Mouse (Mus musculus) heart, adult 2 months (tissue): Measurements from ENCODE around the gene Zfp280b. TPM values are rescaled to one million over a fixed set of nuclear protein-coding genes. Genes with fewer than 3 reads are reported as not detected.
A peak's percentile ranks its signal among the peaks of the same experiment; 100 is the strongest.

Experiments
- DNase-seq, 2 experiments: peaks; one replicate each; pipeline ENCODE4 v3.0.0; 2021
- H3K27ac ChIP-seq: fragments of 200-600 bp; 2 replicates; pipeline ENCODE4 v1.8.1; 2022
- H3K27me3 ChIP-seq: fragments of 200-500 bp; 2 replicates; pipeline ENCODE4 v1.6.1; 2012; ENCODE audit warnings: mild to moderate bottlenecking, low read length, inconsistent platforms, mixed read lengths; ENCODE audit not compliant: control insufficient read depth, insufficient read depth
- H3K36me3 ChIP-seq: fragments of 200-500 bp; 2 replicates; pipeline ENCODE4 v1.6.1; 2012; ENCODE audit warnings: low read length, inconsistent platforms; ENCODE audit not compliant: control insufficient read depth, insufficient read depth
- H3K4me1 ChIP-seq: fragments of 200-500 bp; 2 replicates; pipeline ENCODE4 v1.6.1; 2011; ENCODE audit warnings: low read length; ENCODE audit not compliant: control insufficient read depth, insufficient read depth
- H3K4me3 ChIP-seq: fragments of 200-600 bp; 2 replicates; pipeline ENCODE4 v1.8.1; 2022
- H3K79me2 ChIP-seq: fragments of 200-500 bp; replicated peaks from 2 replicates; pipeline ENCODE4 v1.6.1; 2012; ENCODE audit warnings: mild to moderate bottlenecking, inconsistent platforms, low read length, moderate library complexity, mixed read lengths; ENCODE audit not compliant: control insufficient read depth, insufficient read depth
- H3K9ac ChIP-seq: fragments of 200-500 bp; 2 replicates; pipeline ENCODE4 v1.6.1; 2012; ENCODE audit warnings: low read depth, mild to moderate bottlenecking, control low read depth, inconsistent platforms, low read length, mixed read lengths
- CTCF ChIP-seq: fragments of 200-600 bp; IDR thresholded peaks from 2 replicates; pipeline ENCODE4 v1.8.1; 2022; ENCODE audit warnings: antibody characterized with exemption, mild to moderate bottlenecking, moderate library complexity
- EP300 ChIP-seq: fragments of 200-500 bp; IDR thresholded peaks from 2 replicates; pipeline ENCODE4 v1.6.1; 2011; ENCODE audit warnings: low read depth, low read length, control low read depth; ENCODE audit not compliant: insufficient read depth
- POLR2A ChIP-seq: fragments of 200-500 bp; IDR thresholded peaks from 2 replicates; pipeline ENCODE4 v1.6.1; 2011; ENCODE audit warnings: mild to moderate bottlenecking, low read depth, low read length, control low read depth; ENCODE audit not compliant: insufficient read depth
- WGBS: fragments of 180-500 bp; shearing (Covaris S2); methylation state at CpG from one replicate; pipeline ENCODE4 v1.1.7; 2018; 5-methylcytosine and 5-hydroxymethylcytosine counted together
- intact Hi-C: fragments of 180-260 bp; cut with DNase I; formaldehyde crosslinking; loops from one replicate; pipeline ENCODE4 v1.15.1; 2025
- polyA plus RNA-seq: library from polyadenylated mRNA; depleted of rRNA; stranded (reverse); fragments of >200 nt; gene quantifications from 2 replicates; pipeline ENCODE4 v1.2.3, GENCODE M21; 2012
- total RNA-seq, 2 experiments: library from RNA; stranded (reverse); gene quantifications; 2 replicates each; pipeline ENCODE4 v1.2.3; 2021

Gene Zfp280b
- total and polyA plus RNA-seq, 3 experiments, result 3.7 to 6.7 (median 5.0) TPM

DNA sequence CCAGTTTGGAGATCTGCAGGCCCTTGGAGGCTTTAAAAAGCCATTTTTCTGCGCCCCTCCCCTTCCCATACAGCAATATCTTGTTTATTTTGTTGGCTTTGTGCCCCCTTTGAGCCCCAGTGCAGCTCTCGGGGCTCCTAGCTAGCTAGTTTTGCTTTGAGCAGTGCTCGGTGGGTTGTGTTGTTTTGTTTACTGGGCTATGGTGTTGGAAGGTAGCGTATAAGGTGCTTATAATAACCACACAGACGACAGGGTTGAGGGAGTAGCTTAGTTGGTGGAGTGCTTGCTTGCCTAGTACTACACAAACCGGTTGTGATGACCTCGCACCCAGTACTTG, 637 bp downstream of the Zfp280b start:
- Histone ChIP-seq H3K4me3 (peak overlapping the region; percentile 90), H3K4me1 (peaks cover 2% of the 10 kb centered on the region; the same call in 1 of the 2 replicates), H3K27me3 (no peaks in the 10 kb centered on the region), H3K36me3 (peaks cover 3% of the 10 kb centered on the region), H3K79me2 (peaks cover 9% of the 10 kb centered on the region), H3K27ac (peak overlapping the region; percentile 83), H3K9ac (peak overlapping the region; percentile 91)
- DNase-seq, result no peak
- intact Hi-C loops, result loop anchor here (10.0 kb wide), 1 partner anchor 138 kb away; the partner anchor contains the start of gene Derl3
- TF ChIP-seq EP300 (no peak), POLR2A (no peak), CTCF (no peak)
- WGBS, result 21% methylated on average over 7 of the region's 7 CpGs

DNA sequence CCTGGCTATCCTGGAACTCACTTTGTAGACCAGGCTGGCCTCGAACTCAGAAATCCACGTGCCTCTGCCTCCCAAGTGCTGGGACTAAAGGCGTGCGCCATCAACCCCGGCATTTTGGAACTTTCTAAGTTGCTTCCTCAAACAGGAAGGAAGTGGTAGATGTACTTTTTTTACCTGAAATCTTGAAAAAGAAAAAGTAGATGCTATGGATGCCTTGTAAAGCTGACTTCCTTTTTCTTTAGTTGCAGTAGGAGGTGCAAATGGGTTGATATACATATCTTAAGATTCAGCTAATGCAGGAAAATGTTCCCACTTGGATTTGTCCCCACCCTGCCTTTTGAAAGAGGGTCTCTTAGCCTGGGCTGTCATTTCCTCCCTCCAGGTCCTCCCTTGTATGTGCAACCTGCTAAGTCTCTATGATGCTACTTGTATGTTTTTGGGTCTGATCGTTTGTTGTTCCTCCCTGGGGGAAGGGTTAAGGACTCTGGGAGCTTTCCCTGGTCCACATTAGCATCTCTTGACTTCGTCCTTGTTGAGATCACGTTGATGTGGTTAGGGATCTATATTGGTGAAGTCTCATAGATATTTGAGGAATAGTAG, 1.7 kb downstream of the Zfp280b start:
- no peak overlapping the region for H3K27ac ChIP-seq
- peaks cover 3% of the 10 kb centered on the region for H3K36me3 ChIP-seq
- 84% methylated on average over 8 of the region's 8 CpGs for WGBS
- H3K9ac ChIP-seq, result no peak overlapping the region
- no peak overlapping the region for H3K4me3 ChIP-seq
- TF ChIP-seq EP300 (no peak), POLR2A (no peak), CTCF (no peak)
- H3K4me1 ChIP-seq, result peaks cover 2% of the 10 kb centered on the region; the same call in 1 of the 2 replicates
- H3K27me3 ChIP-seq, result no peaks in the 10 kb centered on the region
- no peak for DNase-seq
- peaks cover 9% of the 10 kb centered on the region for H3K79me2 ChIP-seq
- intact Hi-C loops, result loop anchor here (10.0 kb wide), 1 partner anchor 139 kb away; the partner anchor contains the start of gene Derl3

DNA sequence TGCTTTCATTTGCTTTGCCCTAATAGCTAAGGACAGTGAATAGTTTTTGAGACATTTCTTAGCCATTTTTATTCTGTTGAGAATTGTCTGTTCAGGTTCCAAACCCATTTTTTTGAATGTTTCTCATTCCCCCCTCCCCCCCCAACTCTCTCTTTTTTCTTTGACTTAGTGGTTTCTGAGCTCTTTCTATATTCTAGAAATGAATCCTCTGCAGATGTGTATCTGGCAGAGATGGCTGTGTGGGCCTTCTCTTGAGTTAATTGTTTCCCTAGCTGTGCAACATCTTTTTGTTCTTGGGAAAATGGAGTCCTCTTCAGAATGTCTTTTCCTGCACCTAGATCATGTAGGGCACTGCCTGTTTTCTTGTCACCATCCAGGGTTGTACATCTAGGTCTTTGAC, 2.8 kb downstream of the Zfp280b start:
- Histone ChIP-seq H3K27ac (no peak overlapping the region), H3K9ac (no peak overlapping the region), H3K79me2 (peaks cover 9% of the 10 kb centered on the region), H3K4me3 (no peak overlapping the region), H3K36me3 (peaks cover 3% of the 10 kb centered on the region), H3K27me3 (no peaks in the 10 kb centered on the region), H3K4me1 (peaks cover 2% of the 10 kb centered on the region; the same call in 1 of the 2 replicates)
- DNase-seq, result no peak
- no peak for TF ChIP-seq EP300
- no peak for TF ChIP-seq POLR2A
- no peak for TF ChIP-seq CTCF
- intact Hi-C loops, result loop anchor here (10.0 kb wide), 1 partner anchor 140 kb away; the partner anchor contains the start of gene Derl3

DNA sequence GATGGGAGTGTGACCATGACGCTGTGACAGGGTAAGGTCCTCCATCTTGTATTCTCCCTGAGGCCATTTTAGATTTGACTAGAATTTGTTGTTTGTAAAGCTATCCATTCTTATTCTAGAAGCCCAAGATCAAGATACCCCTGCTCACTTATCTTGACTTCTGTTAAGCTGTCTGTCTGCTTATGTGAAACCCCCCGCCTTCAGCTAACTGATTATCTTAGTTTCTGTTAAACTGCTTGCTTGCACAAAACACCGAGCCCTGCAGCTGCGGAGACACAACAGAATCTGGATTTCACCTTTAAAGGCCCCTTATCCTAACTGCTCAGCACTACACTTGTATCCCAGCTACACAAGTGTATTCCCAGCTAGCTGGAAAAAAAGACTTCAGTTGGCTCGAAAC, 4.5 kb downstream of the Zfp280b start:
- H3K36me3 ChIP-seq, result peaks cover 3% of the 10 kb centered on the region
- H3K27ac ChIP-seq, result no peak overlapping the region
- DNase-seq, result no peak
- no peak for TF ChIP-seq EP300
- TF ChIP-seq CTCF, result no peak
- no peak for TF ChIP-seq POLR2A
- intact Hi-C loops, result loop anchor here (10.0 kb wide), 1 partner anchor 142 kb away; the partner anchor contains the start of gene Derl3
- peaks cover 2% of the 10 kb centered on the region; the same call in 1 of the 2 replicates for H3K4me1 ChIP-seq
- peaks cover 9% of the 10 kb centered on the region for H3K79me2 ChIP-seq
- 97% methylated on average over 5 of the region's 5 CpGs for WGBS
- no peak overlapping the region for H3K9ac ChIP-seq
- H3K4me3 ChIP-seq, result no peak overlapping the region
- H3K27me3 ChIP-seq, result no peaks in the 10 kb centered on the region

DNA sequence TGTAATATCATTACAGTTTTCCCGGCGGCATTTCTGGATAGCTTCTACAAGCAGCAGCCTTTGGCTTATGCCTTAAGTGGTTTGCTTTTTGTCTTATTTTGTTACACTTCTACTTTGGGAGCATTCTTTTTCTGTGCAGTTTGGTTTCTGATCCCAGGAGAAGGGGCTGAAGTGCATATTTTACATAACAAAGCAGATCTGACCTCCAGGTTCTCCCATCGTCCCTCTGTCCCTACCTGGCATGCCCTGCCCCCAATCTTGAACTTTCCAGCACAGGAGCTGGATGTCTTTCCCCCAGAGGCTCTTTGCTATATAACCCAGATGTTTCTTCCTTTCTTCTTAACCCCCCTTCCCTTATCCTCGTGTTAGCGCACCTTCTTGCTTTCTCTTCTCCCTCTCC, 12.9 kb downstream of the Zfp280b start:
- Histone ChIP-seq H3K79me2 (no peaks in the 10 kb centered on the region), H3K36me3 (no peaks in the 10 kb centered on the region), H3K4me1 (no peaks in the 10 kb centered on the region), H3K27ac (no peak overlapping the region), H3K4me3 (no peak overlapping the region), H3K9ac (no peak overlapping the region), H3K27me3 (no peaks in the 10 kb centered on the region)
- WGBS, result 54% methylated on average over 5 of the region's 5 CpGs
- TF ChIP-seq EP300 (no peak), POLR2A (no peak), CTCF (no peak)
- intact Hi-C loops, result no loop called here
- DNase-seq, result no peak

DNA sequence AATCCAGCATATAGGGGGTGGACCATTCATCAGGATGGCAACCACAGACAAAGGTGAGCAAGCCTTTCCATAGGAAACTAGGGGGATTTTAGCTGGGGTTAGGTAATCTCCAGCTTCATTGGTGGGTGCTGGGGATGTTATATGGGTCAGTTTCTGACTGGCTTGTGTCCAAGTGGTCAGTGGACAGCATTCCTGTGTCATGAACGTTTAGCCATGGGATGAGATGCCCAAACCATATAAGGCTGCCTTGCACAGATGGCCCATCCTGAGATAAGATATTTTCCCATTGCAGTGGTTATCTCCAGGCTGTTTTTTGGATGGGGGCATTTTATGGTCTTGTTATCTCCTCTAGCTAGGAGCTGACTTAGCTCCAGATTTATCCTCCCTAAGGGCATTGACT, 14.3 kb downstream of the Zfp280b start:
- Histone ChIP-seq H3K9ac (no peak overlapping the region), H3K27ac (no peak overlapping the region), H3K36me3 (no peaks in the 10 kb centered on the region), H3K4me1 (no peaks in the 10 kb centered on the region), H3K27me3 (no peaks in the 10 kb centered on the region), H3K4me3 (no peak overlapping the region), H3K79me2 (no peaks in the 10 kb centered on the region)
- TF ChIP-seq EP300 (no peak), POLR2A (no peak), CTCF (no peak)
- intact Hi-C loops, result no loop called here
- WGBS, result 5% methylated on average over 1 of the region's 1 CpGs
- no peak for DNase-seq
